Mouse (Mus musculus) cerebellum, adult 2 months (tissue): ENCODE measurements around the gene Ptpn14. TPM values are rescaled to one million over a fixed set of nuclear protein-coding genes. Genes with fewer than 3 reads are reported as not detected.

Experiments
- DNase-seq, 2 experiments: peaks; one replicate each; pipeline ENCODE4 v3.0.0; 2021
- H3K27ac ChIP-seq: fragments of 200-500 bp; 2 replicates; pipeline ENCODE4 v1.5.1; 2012; ENCODE audit warnings: low read length, control low read depth, inconsistent platforms; ENCODE audit not compliant: insufficient read depth
- H3K27me3 ChIP-seq: fragments of 200-500 bp; 2 replicates; pipeline ENCODE4 v1.6.1; 2012; ENCODE audit warnings: inconsistent platforms, mild to moderate bottlenecking, low read length, moderate library complexity; ENCODE audit not compliant: control insufficient read depth, insufficient read depth
- H3K4me1 ChIP-seq: fragments of 200-500 bp; 2 replicates; pipeline ENCODE4 v1.6.1; 2011; ENCODE audit warnings: low read length; ENCODE audit not compliant: control insufficient read depth, insufficient read depth
- H3K4me3 ChIP-seq: fragments of 200-500 bp; replicated peaks from 2 replicates; pipeline ENCODE3; 2011; ENCODE audit warnings: mild to moderate bottlenecking, low read depth, low read length, control low read depth; ENCODE audit not compliant: insufficient read depth
- CTCF ChIP-seq: fragments of 200-500 bp; IDR thresholded peaks from 2 replicates; pipeline ENCODE4 v1.5.1; 2011; ENCODE audit warnings: low read depth, mild to moderate bottlenecking, control low read depth, low read length, moderate library complexity, borderline replicate concordance; ENCODE audit not compliant: insufficient read depth
- POLR2A ChIP-seq: fragments of 200-500 bp; IDR thresholded peaks from 2 replicates; pipeline ENCODE4 v1.6.1; 2011; ENCODE audit warnings: low read length, control low read depth, borderline replicate concordance; ENCODE audit not compliant: insufficient read depth
- WGBS: fragments of 180-500 bp; shearing (Covaris S2); methylation state at CpG from one replicate; pipeline ENCODE4 v1.1.7; 2018; 5-methylcytosine and 5-hydroxymethylcytosine counted together
- polyA plus RNA-seq: library from polyadenylated mRNA; depleted of rRNA; stranded (reverse); fragments of >200 nt; gene quantifications from 2 replicates; pipeline ENCODE4 v1.2.3, GENCODE M21; 2012

Gene Ptpn14
- polyA plus RNA-seq, 1 experiment = 1.4 TPM

DNA sequence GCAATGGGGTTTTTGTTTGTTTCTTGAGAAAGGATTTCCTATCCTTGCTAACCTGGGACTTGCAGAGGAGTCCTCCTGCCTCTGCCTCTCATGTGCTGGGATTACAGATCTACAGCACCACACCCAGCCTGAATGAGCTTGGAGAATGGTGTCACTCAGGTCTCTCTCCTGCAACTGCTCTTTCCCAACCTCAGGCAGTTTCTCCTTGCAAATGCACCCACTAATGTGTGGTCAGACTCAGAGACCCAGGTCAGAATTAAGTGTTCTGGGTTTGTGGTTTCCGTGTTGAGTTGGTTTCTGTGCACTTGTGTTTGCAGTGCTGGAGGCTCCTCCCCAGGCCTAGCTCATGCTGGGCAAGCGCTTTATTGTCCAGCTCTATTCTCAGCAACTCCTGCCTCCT is 33.7 kb upstream of the Ptpn14 start:
- TF ChIP-seq CTCF (no peak), POLR2A (no peak)
- Histone ChIP-seq H3K27me3 (no peaks in the 10 kb centered on the region), H3K27ac (no peak overlapping the region), H3K4me3 (no peak overlapping the region), H3K4me1 (no peaks in the 10 kb centered on the region)
- WGBS = 98% methylated on average over 2 of the region's 2 CpGs
- no peak for DNase-seq

DNA sequence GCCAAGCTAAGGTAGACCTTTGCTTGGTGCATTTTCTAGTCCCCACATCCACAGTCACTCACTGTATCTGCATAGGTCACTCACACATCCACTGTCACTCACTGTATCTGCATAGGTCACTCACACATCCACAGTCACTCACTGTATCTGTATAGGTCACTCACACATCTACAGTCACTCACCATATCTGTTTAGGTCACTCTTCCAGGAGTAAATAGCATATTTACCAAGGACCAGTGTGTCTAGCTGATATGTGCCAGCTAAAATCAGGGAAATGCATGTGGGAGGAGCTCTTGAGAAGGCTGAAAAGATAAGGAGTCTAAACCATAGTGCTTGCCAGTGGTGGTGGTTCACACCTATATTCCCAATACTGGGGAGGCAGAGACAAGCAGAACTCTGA is 32.7 kb upstream of the Ptpn14 start:
- Histone ChIP-seq H3K4me3 (no peak overlapping the region), H3K4me1 (no peaks in the 10 kb centered on the region), H3K27ac (no peak overlapping the region), H3K27me3 (no peaks in the 10 kb centered on the region)
- TF ChIP-seq CTCF = no peak
- TF ChIP-seq POLR2A = no peak
- DNase-seq = no peak

DNA sequence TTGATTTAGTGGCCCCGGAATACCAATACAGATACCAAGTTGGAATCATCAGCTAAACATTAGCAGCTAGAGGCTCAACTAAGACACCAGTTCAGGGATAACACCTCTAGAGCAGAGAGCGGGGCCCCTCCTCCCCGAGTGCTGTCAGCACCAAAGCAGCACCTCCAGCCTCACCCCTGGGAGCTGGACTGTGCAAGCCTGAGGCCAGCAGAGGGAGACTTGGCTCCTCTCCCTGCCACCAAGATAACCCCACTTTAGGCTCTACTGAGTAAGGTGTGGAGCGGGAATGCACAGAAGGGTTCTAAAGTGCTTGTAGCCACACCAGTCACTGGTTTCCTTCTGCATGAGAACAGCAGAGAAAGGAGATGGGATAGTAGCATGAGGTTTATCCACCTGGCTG is 29.7 kb upstream of the Ptpn14 start:
- DNase-seq = no peak
- no peak overlapping the region for H3K27ac ChIP-seq
- TF ChIP-seq CTCF (no peak), POLR2A (no peak)
- no peak overlapping the region for H3K4me3 ChIP-seq
- 81% methylated on average over 4 of the region's 4 CpGs for WGBS
- no peaks in the 10 kb centered on the region for H3K4me1 ChIP-seq
- H3K27me3 ChIP-seq = no peaks in the 10 kb centered on the region

DNA sequence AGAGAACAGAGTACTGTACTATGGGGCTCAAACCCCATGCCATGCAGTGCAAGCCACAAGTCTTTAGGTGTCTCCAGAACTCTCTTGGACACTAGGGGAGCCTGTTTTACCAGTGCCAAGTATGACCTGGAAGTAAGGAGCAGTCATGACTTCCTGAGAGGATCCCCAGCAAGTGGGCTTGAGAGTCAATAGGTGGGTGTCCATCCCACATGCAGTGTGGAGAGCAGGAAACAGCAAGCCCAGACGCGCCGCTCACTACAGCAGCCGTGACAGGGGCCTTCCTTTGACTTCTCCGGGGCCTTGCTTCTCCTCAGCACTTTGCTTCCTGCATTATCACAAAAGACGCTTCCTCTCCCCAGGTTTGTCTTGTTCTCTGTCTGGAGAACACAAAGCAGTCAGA is 27.9 kb upstream of the Ptpn14 start:
- Histone ChIP-seq H3K4me1 (no peaks in the 10 kb centered on the region), H3K27me3 (no peaks in the 10 kb centered on the region), H3K27ac (no peak overlapping the region), H3K4me3 (no peak overlapping the region)
- WGBS = 80% methylated on average over 6 of the region's 6 CpGs
- no peak for DNase-seq
- no peak for TF ChIP-seq CTCF
- no peak for TF ChIP-seq POLR2A

DNA sequence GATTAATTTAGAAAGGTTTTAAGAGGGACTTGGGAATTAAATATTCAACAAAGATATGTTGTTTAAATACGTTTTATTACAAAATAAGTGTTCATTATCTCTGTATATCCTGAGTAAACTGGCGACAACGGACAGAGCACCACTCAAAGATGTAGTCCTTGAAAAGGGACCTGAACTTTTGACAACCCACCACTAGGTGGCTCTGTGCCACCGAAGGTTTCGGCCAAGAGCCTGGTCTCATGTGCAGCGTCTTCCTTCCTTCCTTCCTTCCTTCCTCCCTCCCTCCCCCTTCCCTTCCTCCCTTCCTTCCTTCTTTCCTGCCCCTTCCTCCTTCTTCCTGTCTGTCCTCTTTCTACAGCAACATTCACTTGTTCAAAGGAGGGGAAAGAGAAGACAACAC is 27.1 kb upstream of the Ptpn14 start:
- Histone ChIP-seq H3K27ac (no peak overlapping the region), H3K4me1 (no peaks in the 10 kb centered on the region), H3K4me3 (no peak overlapping the region), H3K27me3 (no peaks in the 10 kb centered on the region)
- TF ChIP-seq POLR2A = no peak
- TF ChIP-seq CTCF = peak; percentile 84
- DNase-seq = peak; percentile 59 to 67
- 2% methylated on average over 6 of the region's 6 CpGs for WGBS

DNA sequence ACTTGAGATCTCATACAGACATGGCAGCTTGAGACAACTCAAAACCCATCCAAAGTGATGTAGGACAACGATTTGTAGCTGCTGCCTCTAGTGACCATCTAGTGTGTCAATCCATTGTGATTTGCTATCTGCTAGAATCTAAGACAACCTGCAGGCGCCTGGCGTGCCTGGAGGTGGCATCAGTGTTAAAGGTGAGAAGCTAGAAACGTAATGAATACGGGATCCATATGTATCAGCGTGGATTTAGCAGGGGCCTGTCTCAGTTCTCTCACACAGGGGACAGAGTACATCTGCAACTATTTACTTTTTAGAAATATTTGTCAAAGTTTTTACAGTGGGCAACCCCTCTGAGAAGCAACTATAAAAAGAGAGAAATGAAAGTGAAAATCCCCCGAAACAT is 24.9 kb upstream of the Ptpn14 start:
- DNase-seq = no peak
- H3K27ac ChIP-seq = no peak overlapping the region
- H3K4me3 ChIP-seq = no peak overlapping the region
- 57% methylated on average over 7 of the region's 7 CpGs for WGBS
- no peaks in the 10 kb centered on the region for H3K27me3 ChIP-seq
- H3K4me1 ChIP-seq = no peaks in the 10 kb centered on the region
- TF ChIP-seq POLR2A = no peak
- no peak for TF ChIP-seq CTCF

DNA sequence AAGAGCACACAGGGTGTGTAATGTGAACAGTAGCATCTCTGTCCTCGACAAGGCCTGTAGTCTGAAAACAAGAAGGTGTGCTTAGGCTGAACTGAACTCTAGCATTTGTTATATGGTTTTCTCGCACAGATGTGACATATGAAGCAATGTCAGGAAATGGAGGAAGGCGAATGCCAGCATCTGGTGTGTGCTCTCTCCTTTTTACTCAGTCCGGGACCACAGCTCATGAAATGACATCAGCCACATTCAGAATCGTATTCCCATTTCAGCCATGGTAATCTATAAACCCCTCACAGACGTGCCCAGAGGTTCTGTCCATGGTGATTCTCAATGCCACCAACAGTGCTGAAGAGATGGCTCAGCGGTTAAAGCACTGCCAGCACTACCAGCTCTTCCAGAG is 24.5 kb upstream of the Ptpn14 start:
- DNase-seq = no peak
- 86% methylated on average over 7 of the region's 7 CpGs for WGBS

DNA sequence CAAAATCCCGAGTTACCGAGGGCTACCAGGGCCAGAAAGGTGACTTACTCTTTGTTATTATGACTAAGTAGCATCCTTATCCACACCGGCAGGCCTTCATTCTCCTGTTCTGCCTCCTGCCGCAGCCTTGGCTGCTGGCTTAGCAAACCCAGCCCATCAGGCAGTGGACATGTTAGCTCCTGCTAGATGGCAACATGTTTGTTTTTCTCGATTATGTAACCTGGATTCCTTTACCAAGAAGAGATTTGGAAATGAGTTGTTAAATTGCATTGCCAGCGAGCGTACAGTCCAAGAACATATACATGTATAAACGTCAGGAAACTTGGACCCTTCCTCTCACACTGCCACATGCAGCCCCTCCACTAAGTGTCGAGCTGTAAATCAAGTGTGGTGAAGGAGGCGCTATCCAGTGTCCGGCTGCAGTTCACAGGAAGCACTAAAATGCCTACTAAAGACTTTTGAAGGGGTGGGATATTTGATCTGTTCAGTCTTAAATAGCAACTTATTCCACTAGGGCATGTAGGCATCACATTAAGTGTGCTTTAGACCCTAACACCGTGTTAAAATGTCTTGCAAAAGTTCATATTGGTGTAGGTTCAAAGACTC is 21.9 kb upstream of the Ptpn14 start:
- Histone ChIP-seq H3K4me3 (no peak overlapping the region), H3K4me1 (no peaks in the 10 kb centered on the region), H3K27ac (no peak overlapping the region), H3K27me3 (no peaks in the 10 kb centered on the region)
- TF ChIP-seq POLR2A (no peak), CTCF (no peak)
- WGBS = 84% methylated on average over 12 of the region's 12 CpGs
- DNase-seq = no peak

More for the DNA sequence above, 24.5 kb upstream of the Ptpn14 start:
- TF ChIP-seq POLR2A (no peak), CTCF (no peak)
- H3K27me3 ChIP-seq = no peaks in the 10 kb centered on the region
- H3K4me3 ChIP-seq = no peak overlapping the region
- no peak overlapping the region for H3K27ac ChIP-seq
- no peaks in the 10 kb centered on the region for H3K4me1 ChIP-seq
